22 mouse cellular contexts compared by ENCODE assay signal in genomic region chrX:107708584-107708983, GRCm38 (mm10). TPM values are rescaled to one million over a fixed set of nuclear protein-coding genes. Genes with fewer than 3 reads are reported as not detected.
DNase-seq lines count a peak whose midpoint lies in the region; TF ChIP-seq lines count a peak whose summit lies in the region.
"Had no signal": no experiment of that assay in that cellular context is flagged by ENCODE, and none has a peak within 500 bp of the region (broad histone marks: within the 10 kb centered on the region; RNA-seq: fewer than 3 reads in every experiment).

No protein-coding gene starts in this region.

- DNase-seq in MEL (ENCODE audit: low read depth, low spot score): no peak
- no peak for DNase-seq in spleen, postnatal 36 days (ENCODE audit: low spot score in 2 of 2)
- DNase-seq: adrenal gland, adult 2 months; adrenal gland, adult 8-10 months; adrenal gland, postnatal 10 days; adrenal gland, postnatal 14 days; adrenal gland, postnatal 25 days; adrenal gland, postnatal 36 days; B cell, adult 2 months; cerebellum, adult 11 months; cerebellum, adult 11-12 months; cerebellum, adult 18-20 months; cerebellum, adult 2 months; cerebellum, adult 8-10 months had no signal

- H3K4me3 ChIP-seq in MEL (ENCODE audit: control insufficient read depth in 1 of 2, insufficient read depth in 1 of 2, low read depth in 2 of 2, low read length in 2 of 2): no peak overlapping the region

- TF ChIP-seq CTCF in MEL (IDR thresholded peaks at IDR 0.05 in 2 of 3, conservative IDR thresholded peaks at IDR 0.05 in 1 of 3; ENCODE audit: control insufficient read depth in 1 of 3, insufficient read depth in 1 of 3, low read depth in 2 of 3, low read length in 3 of 3, poor library complexity in 1 of 3, severe bottlenecking in 1 of 3): no peak

- H3K27me3 ChIP-seq in MEL (ENCODE audit: control insufficient read depth in 1 of 2, insufficient read depth in 2 of 2, low read length in 2 of 2): no peaks in the 10 kb centered on the region
- H3K27me3 ChIP-seq: CH12.LX had no signal

- no peak overlapping the region for H3K27ac ChIP-seq in MEL (ENCODE audit: control insufficient read depth, low read depth, low read length)

- no peaks in the 10 kb centered on the region for H3K79me2 ChIP-seq in MEL (ENCODE audit: control insufficient read depth, insufficient read depth, low read length, poor library complexity)

- no peak for TF ChIP-seq POLR2A in MEL (IDR thresholded peaks at IDR 0.05; ENCODE audit: control insufficient read depth in 1 of 2, insufficient read depth in 1 of 2, low read depth in 1 of 2, low read length in 2 of 2, poor library complexity in 1 of 2)

- H3K9me3 ChIP-seq in MEL (replicated peaks; ENCODE audit: insufficient read depth, low read length): no peaks in the 10 kb centered on the region
- H3K9me3 ChIP-seq: G1E had no signal

- H3K9ac ChIP-seq in MEL (ENCODE audit: control insufficient read depth, low read depth, low read length, poor library complexity, severe bottlenecking): no peak overlapping the region

- no peak for TF ChIP-seq EP300 in MEL (IDR thresholded peaks at IDR 0.05; ENCODE audit: low read depth in 1 of 2, low read length in 2 of 2)

- no peak for TF ChIP-seq RAD21 in MEL (IDR thresholded peaks at IDR 0.05; ENCODE audit: low read depth, low read length)

- no peaks in the 10 kb centered on the region for H3K36me3 ChIP-seq in MEL (ENCODE audit: control insufficient read depth in 1 of 2, insufficient read depth in 2 of 2, low read length in 2 of 2)
- H3K36me3 ChIP-seq: G1E had no signal

- no peaks in the 10 kb centered on the region for H3K4me1 ChIP-seq in MEL (ENCODE audit: control insufficient read depth in 1 of 2, insufficient read depth in 2 of 2, low read length in 2 of 2)

TF ChIP-seq in MEL, 35 proteins besides CTCF, POLR2A, EP300 and RAD21:
- TF ChIP-seq NELFE (IDR thresholded peaks at IDR 0.05; ENCODE audit: low read depth, low read length) (no peak), ZNF384 (IDR thresholded peaks at IDR 0.05; ENCODE audit: low read depth, low read length) (peak; percentile 84), RCOR1 (IDR thresholded peaks at IDR 0.05; ENCODE audit: low read depth, low read length) (peak; percentile 79), ZC3H11A (IDR thresholded peaks at IDR 0.05; ENCODE audit: low read depth, low read length) (no peak), BHLHE40 (IDR thresholded peaks at IDR 0.05; ENCODE audit: borderline replicate concordance, low read depth, low read length) (no peak)

RNA-seq across cellular contexts. Expression of gene Tbx22, which starts 40.8 kb away (rescaled TPM):
- total RNA-seq in MEL (2012; rRNA removed): not detected in 2 replicates
- polyA plus RNA-seq in MEL (2012; ENCODE audit: insufficient read depth in 1 of 2, insufficient read length in 2 of 2, low read depth in 1 of 2, low replicate concordance in 2 of 2, missing spikeins in 1 of 2): not detected
- total RNA-seq: adrenal gland, adult 18-20 months; adrenal gland, adult 2 months; adrenal gland, adult 8-10 months; adrenal gland, postnatal 10 days; adrenal gland, postnatal 14 days; adrenal gland, postnatal 25 days; adrenal gland, postnatal 36 days; adrenal gland, postnatal 4 days; ES-E14 had no signal
- polyA plus RNA-seq: adrenal gland, adult 2 months; C2C12; CD4-positive, CD25-positive, alpha-beta regulatory T cell, adult 4 months; cerebellum, adult 2 months; G1E; Patski had no signal
